Mouse (Mus musculus) limb, embryonic 11.5 days (tissue): Measurements from ENCODE around the gene Ppef2. TPM values are rescaled to one million over a fixed set of nuclear protein-coding genes. Genes with fewer than 3 reads are reported as not detected.

ENCODE experiments used
- ATAC-seq: fragments of 200-750 bp; cut with Nextera tagmentation; 2 replicates; pipeline ENCODE4 v1.8.0; 2017; ENCODE audit warnings: low read depth; ENCODE audit not compliant: insufficient number of reproducible peaks, low FRiP score, low TSS enrichment
- DNase-seq: peaks from one replicate; pipeline ENCODE4 v3.0.0-alpha.2; 2015; ENCODE audit warnings: low spot score
- H3K27ac ChIP-seq: fragments of 300-500 bp; sonication (generic); replicated peaks from 2 replicates; pipeline ENCODE4 v1.5.1; 2014; ENCODE audit warnings: low read depth, mild to moderate bottlenecking, low read length
- H3K27me3 ChIP-seq: fragments of 300-500 bp; sonication (generic); 2 replicates; pipeline ENCODE4 v1.6.1; 2014; ENCODE audit warnings: mild to moderate bottlenecking, low read length, mixed read lengths; ENCODE audit not compliant: control insufficient read depth, insufficient read depth
- H3K36me3 ChIP-seq: fragments of 300-500 bp; sonication (generic); 2 replicates; pipeline ENCODE4 v1.6.1; 2014; ENCODE audit warnings: mild to moderate bottlenecking, low read length, moderate library complexity, mixed read lengths; ENCODE audit not compliant: control insufficient read depth, insufficient read depth
- H3K4me1 ChIP-seq: fragments of 300-500 bp; sonication (generic); 2 replicates; pipeline ENCODE4 v1.6.1; 2014; ENCODE audit warnings: low read length, mixed read lengths; ENCODE audit not compliant: control insufficient read depth, insufficient read depth
- H3K4me2 ChIP-seq: fragments of 300-500 bp; sonication (generic); 2 replicates; pipeline ENCODE4 v1.6.1; 2014; ENCODE audit warnings: low read depth, mild to moderate bottlenecking, moderate library complexity; ENCODE audit not compliant: severe bottlenecking
- H3K4me3 ChIP-seq: fragments of 300-500 bp; sonication (generic); 2 replicates; pipeline ENCODE4 v1.5.1; 2014; ENCODE audit warnings: low read depth, low read length
- H3K9ac ChIP-seq: fragments of 300-500 bp; sonication (generic); 2 replicates; pipeline ENCODE4 v1.6.1; 2014; ENCODE audit warnings: mild to moderate bottlenecking, low read length
- H3K9me3 ChIP-seq: fragments of 300-500 bp; sonication (generic); 2 replicates; pipeline ENCODE4 v1.6.1; 2016; ENCODE audit warnings: low read length; ENCODE audit not compliant: control insufficient read depth
- WGBS: fragments of 180-500 bp; shearing (Covaris S2); extraction: QIAGEN DNeasy Blood & Tissue Kit; methylation state at CpG from one replicate; pipeline ENCODE4 v1.1.7; 2014; 5-methylcytosine and 5-hydroxymethylcytosine counted together
- polyA plus RNA-seq: library from polyadenylated mRNA; unstranded; fragments of >200 nt; fragmentation: Nextera tagmentation; extraction: Ambion mirVana; gene quantifications from 2 replicates; pipeline ENCODE4 v1.2.1, GENCODE M21; 2014

Gene Ppef2
- polyA plus RNA-seq, 1 experiment from 2014 or later, result 0.08 TPM

DNA sequence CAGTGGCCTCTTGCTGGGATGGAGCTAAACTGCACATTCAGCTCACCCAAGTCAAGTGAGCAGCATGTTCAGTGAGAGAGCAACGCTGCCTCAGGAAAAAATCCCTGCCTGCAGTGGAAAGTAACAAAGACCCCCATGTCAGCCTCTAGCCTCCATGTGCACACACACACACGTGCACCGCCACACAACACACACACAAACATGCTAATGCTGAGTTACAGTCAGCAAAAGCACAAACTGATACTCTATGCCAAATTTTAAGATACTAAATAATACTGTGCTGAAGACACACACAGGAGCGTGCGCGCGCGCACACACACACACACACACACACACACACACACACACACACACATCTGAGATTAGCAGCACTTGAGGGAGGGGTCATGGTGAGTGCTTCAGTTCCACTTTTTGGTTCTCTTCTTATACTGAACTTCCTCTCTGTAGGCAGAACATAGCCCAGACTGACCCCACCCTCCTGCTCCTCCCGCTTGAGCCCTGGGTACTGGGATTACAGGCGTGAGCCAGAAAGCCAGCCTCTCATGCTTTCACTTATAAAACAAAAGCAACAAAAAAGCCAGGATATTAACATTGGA, 23.0 kb upstream of the Ppef2 start:
- no peaks in the 10 kb centered on the region for H3K9me3 ChIP-seq
- WGBS, result 89% methylated on average over 10 of the region's 10 CpGs

DNA sequence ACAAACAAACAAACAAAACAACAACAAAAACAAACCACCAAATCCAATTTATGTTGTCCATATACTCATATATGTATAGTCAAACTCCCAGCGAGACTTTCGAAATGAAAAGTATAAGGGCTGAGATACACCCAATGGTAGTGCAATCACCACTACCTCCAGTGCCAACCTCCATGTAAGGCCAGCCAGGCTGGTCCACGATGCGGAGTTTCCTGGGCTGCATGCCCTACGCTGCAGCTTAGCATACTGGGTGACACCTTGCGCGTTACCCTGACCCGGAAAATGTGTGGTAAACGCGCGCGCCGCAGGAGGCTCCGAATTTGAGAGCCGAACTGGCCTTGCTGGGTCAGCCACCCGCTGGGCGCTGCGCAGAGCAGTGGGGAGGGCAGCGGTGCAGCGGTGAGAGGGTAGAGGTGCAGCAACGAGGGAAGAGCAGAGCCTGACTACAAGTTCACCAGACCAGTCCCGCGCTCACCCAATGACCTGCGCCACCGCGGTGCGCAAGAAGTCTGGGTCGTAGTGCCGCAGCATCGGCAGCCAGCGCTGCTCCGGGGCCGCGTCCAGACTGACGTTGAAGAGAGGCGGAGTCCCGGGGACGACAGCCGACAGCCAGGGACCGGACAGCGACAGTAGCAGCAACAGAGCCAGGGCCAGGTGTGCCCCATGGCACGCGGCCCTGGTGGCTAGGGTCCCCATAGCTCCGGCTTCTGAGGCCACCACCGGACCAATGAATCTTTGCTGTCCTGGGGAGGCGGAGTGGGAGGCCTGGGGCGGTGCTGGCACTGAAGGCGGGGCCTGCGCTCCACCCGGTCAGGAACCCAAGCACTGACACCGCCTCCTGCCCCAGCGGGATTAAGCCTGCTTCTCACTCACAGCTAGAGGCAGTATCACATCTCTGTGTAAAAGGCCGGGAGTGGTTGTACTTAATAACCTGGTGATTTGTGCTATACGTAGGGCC, 21.6 kb upstream of the Ppef2 start, which contains the start of gene Naaa:
TSS of gene Naaa (minus strand) at position 734 of the 958 bp plus-strand sequence.
- H3K4me2 ChIP-seq, result peak within 1 kb of the TSS; percentile 92
- DNase-seq, result peak; percentile 85
- peak within 1 kb of the TSS; percentile 49; the same call in 1 of the 2 replicates for H3K9ac ChIP-seq
- 3% methylated on average over 54 of the region's 54 CpGs for WGBS
- peaks cover 4% of the 10 kb centered on the region; the same call in 1 of the 2 replicates for H3K4me1 ChIP-seq
- H3K36me3 ChIP-seq, result no peaks in the 10 kb centered on the region
- peak within 1 kb of the TSS; percentile 65 for H3K4me3 ChIP-seq
- H3K27me3 ChIP-seq, result no peaks in the 10 kb centered on the region
- no peaks in the 10 kb centered on the region for H3K9me3 ChIP-seq
- H3K27ac ChIP-seq, result no peak within 1 kb of the TSS
- ATAC-seq, result peak; percentile 87

More for the DNA sequence above, 23.0 kb upstream of the Ppef2 start:
- Histone ChIP-seq H3K27ac (no peak overlapping the region), H3K4me3 (no peak overlapping the region), H3K9ac (no peak overlapping the region), H3K27me3 (no peaks in the 10 kb centered on the region), H3K4me2 (no peak overlapping the region), H3K4me1 (peaks cover 4% of the 10 kb centered on the region; the same call in 1 of the 2 replicates), H3K36me3 (no peaks in the 10 kb centered on the region; the same call in 1 of the 2 replicates)
- ATAC-seq (no peak), DNase-seq (no peak)

DNA sequence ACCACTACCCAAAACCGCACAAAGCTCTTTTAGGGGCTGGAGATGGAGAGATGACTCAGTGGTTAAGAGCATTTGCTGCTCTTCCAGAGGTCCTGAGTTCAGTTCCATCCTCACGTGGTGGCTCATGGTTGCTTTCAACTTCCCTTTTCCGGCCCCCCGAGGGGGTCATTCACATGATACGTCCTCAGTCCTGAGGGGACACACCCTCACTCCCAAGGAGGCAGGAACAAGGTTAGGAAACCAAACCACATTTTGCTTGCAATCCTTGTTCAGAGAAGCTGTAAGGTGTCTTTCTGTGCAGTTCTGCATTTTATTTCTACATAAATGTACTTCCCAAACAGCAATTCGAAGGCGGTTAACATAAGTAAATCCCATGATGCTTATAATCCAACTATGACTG, 14.4 kb upstream of the Ppef2 start:
- no peaks in the 10 kb centered on the region for H3K27me3 ChIP-seq
- no peak overlapping the region for H3K4me3 ChIP-seq
- no peak overlapping the region for H3K9ac ChIP-seq
- 90% methylated on average over 7 of the region's 7 CpGs for WGBS
- H3K4me2 ChIP-seq, result no peak overlapping the region
- no peaks in the 10 kb centered on the region for H3K4me1 ChIP-seq
- no peaks in the 10 kb centered on the region for H3K36me3 ChIP-seq
- H3K9me3 ChIP-seq, result no peaks in the 10 kb centered on the region
- no peak for ATAC-seq
- no peak for DNase-seq
- no peak overlapping the region for H3K27ac ChIP-seq

DNA sequence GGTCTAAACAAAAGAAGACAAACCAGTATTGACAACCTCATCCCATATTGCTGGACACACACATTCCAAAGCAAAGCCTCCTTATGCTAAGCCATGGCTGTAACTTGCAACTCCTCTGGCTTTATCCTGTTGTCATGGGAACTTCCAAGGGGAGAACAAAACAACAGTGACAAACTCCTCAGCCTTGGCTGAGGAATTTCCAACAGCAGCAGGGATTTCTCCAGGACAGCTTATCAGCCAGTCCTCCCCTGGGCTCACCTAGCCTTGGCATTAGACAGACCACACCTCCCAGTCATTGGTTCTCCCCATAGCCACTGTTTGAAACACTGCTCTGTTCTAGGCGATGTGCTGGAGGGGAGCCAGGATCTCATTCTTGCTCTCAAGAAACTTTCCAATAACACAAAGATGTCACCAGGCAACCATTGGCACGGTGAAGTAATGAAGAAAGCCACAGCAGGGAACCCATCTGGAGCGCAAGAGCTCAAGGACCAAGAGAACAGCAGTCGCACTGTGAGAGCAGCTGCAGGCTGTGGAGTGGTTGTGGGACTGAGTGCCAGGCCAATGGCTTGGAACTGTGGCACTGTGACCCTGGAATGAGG, 7.8 kb upstream of the Ppef2 start:
- 65% methylated on average over 4 of the region's 4 CpGs for WGBS
- no peak overlapping the region for H3K27ac ChIP-seq

DNA sequence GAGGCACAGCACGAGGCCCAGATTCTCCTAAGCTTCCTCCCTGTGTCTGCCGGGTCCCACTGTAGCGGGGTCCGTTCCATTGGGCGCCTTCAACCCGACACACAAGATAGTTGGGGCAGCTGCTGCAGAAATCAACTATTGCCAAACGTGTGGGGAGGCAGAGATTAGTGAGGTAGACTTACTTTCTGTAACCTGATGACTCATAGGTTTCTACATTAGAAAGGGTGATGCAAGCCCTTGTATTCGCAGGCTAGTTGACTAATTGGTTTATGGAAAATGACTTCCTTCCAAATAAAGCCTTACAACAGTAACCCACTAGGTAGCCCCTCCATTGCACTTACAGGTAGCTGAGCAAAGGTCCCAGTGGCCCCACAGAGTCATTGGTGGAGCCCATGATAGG, 6.6 kb upstream of the Ppef2 start:
- no peak for DNase-seq
- no peak overlapping the region for H3K9ac ChIP-seq
- H3K27me3 ChIP-seq, result no peaks in the 10 kb centered on the region
- H3K4me3 ChIP-seq, result no peak overlapping the region
- H3K4me1 ChIP-seq, result no peaks in the 10 kb centered on the region
- 86% methylated on average over 8 of the region's 8 CpGs for WGBS
- no peak overlapping the region for H3K27ac ChIP-seq
- no peak for ATAC-seq
- H3K36me3 ChIP-seq, result no peaks in the 10 kb centered on the region; the same call in 1 of the 2 replicates
- no peak overlapping the region for H3K4me2 ChIP-seq
- H3K9me3 ChIP-seq, result no peaks in the 10 kb centered on the region

More for the DNA sequence above, 7.8 kb upstream of the Ppef2 start:
- ATAC-seq (no peak; the same call in 1 of the 2 replicates), DNase-seq (no peak)
- Histone ChIP-seq H3K9me3 (no peaks in the 10 kb centered on the region), H3K27me3 (no peaks in the 10 kb centered on the region), H3K9ac (no peak overlapping the region), H3K4me2 (no peak overlapping the region), H3K36me3 (no peaks in the 10 kb centered on the region; the same call in 1 of the 2 replicates), H3K4me3 (no peak overlapping the region), H3K4me1 (no peaks in the 10 kb centered on the region)

DNA sequence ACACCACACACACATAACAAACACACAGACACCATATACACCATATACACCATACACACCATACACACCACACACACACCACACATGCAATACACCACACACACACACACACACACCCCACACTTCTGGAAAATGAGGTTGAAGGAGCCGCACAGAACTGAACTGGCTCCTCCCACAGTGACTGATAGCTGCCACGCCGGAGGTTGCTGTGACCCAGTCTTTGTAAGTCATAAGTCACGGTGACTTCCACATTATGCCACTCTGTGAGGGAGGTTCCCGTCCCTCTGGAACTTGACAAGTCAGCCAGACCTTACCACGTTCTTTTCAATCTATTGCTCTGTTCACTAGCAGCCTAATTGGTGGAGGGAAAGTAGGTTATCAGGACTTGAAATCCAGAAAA, 1.6 kb downstream of the Ppef2 start:
- DNase-seq (no peak), ATAC-seq (no peak)
- H3K9ac ChIP-seq, result no peak overlapping the region
- H3K27ac ChIP-seq, result no peak overlapping the region
- peaks cover 4% of the 10 kb centered on the region; the same call in 1 of the 2 replicates for H3K4me1 ChIP-seq
- 69% methylated on average over 6 of the region's 6 CpGs for WGBS
- H3K27me3 ChIP-seq, result no peaks in the 10 kb centered on the region
- no peaks in the 10 kb centered on the region for H3K36me3 ChIP-seq
- H3K4me2 ChIP-seq, result no peak overlapping the region
- H3K9me3 ChIP-seq, result no peaks in the 10 kb centered on the region
- no peak overlapping the region for H3K4me3 ChIP-seq

DNA sequence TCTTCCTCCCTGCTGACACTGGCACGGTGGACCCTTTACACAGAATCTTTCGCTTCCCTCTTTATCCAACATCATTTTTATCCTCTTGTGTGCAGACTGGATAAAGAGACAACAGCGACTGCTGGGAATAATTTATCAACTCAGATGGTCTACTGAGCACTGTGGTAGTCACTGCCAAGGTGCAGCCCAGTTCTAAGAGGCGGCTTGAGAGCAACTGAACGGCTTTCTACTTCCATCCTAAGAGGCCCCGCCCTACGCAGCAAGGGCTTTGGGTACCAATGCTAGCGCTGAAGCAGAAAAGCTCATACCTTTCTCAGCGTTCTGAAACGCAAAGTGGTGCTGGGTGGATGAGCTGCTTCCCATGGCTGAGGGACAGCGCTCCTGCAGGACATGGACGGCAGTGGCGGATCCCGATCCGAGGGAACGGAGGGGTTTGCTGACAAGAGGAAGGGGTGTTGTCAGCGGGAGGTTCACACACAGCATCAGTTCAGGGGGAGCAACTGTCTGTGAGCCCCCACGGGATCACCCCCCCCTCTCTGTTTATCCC, 3.2 kb downstream of the Ppef2 start:
- 31% methylated on average over 18 of the region's 18 CpGs for WGBS
- H3K4me2 ChIP-seq, result no peak overlapping the region
- no peak for ATAC-seq
- H3K4me1 ChIP-seq, result peaks cover 4% of the 10 kb centered on the region; the same call in 1 of the 2 replicates
- no peak overlapping the region for H3K27ac ChIP-seq
- no peaks in the 10 kb centered on the region for H3K9me3 ChIP-seq
- no peaks in the 10 kb centered on the region for H3K36me3 ChIP-seq
- H3K9ac ChIP-seq, result no peak overlapping the region
- no peaks in the 10 kb centered on the region for H3K27me3 ChIP-seq
- DNase-seq, result peak; percentile 44
- H3K4me3 ChIP-seq, result no peak overlapping the region

DNA sequence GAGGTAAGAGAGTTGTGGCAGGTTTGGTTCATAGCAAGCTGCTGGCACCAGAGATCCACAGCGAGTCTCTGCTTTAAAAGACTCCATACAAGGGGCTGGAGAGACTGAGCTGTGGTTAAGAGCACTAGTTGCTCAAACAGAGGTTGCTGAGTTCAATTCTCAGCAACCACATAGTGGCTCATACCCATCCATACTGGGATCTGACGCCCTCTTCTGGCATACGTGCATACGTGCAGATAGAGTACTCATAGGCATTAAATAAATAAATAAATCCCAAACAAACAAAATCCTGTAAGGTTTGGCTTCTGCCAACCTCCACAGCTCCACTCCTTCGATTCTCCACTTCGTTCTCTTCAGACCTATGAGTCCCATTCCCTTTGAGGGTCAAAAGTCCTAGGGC, 4.0 kb downstream of the Ppef2 start:
- 90% methylated on average over 6 of the region's 6 CpGs for WGBS
- Histone ChIP-seq H3K9ac (no peak overlapping the region), H3K4me1 (no peaks in the 10 kb centered on the region; the same call in 1 of the 2 replicates), H3K36me3 (no peaks in the 10 kb centered on the region), H3K4me3 (no peak overlapping the region), H3K9me3 (no peaks in the 10 kb centered on the region), H3K27ac (no peak overlapping the region), H3K27me3 (no peaks in the 10 kb centered on the region), H3K4me2 (no peak overlapping the region)
- DNase-seq (no peak), ATAC-seq (no peak)
